Mouse (Mus musculus): Measurements from ENCODE around the gene Foxi2.

DNA sequence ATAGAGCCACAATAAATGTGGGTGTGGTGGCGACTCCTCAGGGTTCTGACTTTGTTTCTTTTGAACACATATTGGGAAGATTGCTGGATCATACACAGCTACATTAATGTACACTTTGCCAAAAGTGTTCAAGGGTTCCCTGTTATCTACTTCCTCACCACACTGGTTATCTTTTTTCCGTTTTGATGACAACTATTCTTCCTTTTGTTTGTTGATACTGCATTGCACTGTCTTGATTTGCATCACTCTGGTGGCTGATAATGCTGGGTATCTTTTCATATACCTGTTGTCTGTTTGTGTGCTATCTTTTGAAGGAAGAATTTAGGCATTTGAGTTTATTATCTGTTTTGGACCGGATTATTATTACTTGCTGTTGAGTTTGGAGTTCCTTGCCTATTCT, 3.3 kb upstream of the Foxi2 start:
- TF ChIP-seq CTCF (IDR thresholded peaks at IDR 0.05; ENCODE audit: low read depth, low read length), result no peak
- TF ChIP-seq POLR2A (IDR thresholded peaks at IDR 0.05; ENCODE audit: borderline replicate concordance, low read depth, low read length), result no peak

All from bone marrow macrophage, adult 2 months (primary cell).